Mouse (Mus musculus) hindbrain, postnatal 0 days (tissue): ENCODE results near the gene Akap7. TPM values are rescaled to one million over a fixed set of nuclear protein-coding genes. Genes with fewer than 3 reads are reported as not detected.

Experiments used
- ATAC-seq: fragments of 200-750 bp; cut with Nextera tagmentation; 2 replicates; pipeline ENCODE4 v1.8.0; 2017; ENCODE audit warnings: mild to moderate bottlenecking, moderate TSS enrichment, moderate library complexity
- DNase-seq: peaks from one replicate; pipeline ENCODE4 v3.0.0-alpha.2; 2015; ENCODE audit warnings: low spot score
- H3K27ac ChIP-seq: fragments of 300-500 bp; sonication (generic); 2 replicates; pipeline ENCODE4 v1.5.1; 2014; ENCODE audit warnings: mild to moderate bottlenecking
- H3K27me3 ChIP-seq: fragments of 300-500 bp; sonication (generic); 2 replicates; pipeline ENCODE4 v1.6.1; 2014; ENCODE audit warnings: low read length, mixed read lengths; ENCODE audit not compliant: insufficient read depth
- H3K36me3 ChIP-seq: fragments of 300-500 bp; sonication (generic); 2 replicates; pipeline ENCODE4 v1.6.1; 2014; ENCODE audit warnings: low read length, mixed read lengths; ENCODE audit not compliant: insufficient read depth
- H3K4me1 ChIP-seq: fragments of 300-500 bp; sonication (generic); 2 replicates; pipeline ENCODE4 v1.6.1; 2014; ENCODE audit warnings: antibody characterized with exemption, low read length, mixed read lengths; ENCODE audit not compliant: insufficient read depth
- H3K4me2 ChIP-seq: fragments of 300-500 bp; sonication (generic); 2 replicates; pipeline ENCODE4 v1.6.1; 2014; ENCODE audit warnings: low read depth, mild to moderate bottlenecking, low read length, moderate library complexity, mixed read lengths
- H3K4me3 ChIP-seq: fragments of 300-500 bp; sonication (generic); 2 replicates; pipeline ENCODE4 v1.5.1; 2014; ENCODE audit warnings: low read length
- H3K9ac ChIP-seq: fragments of 300-500 bp; sonication (generic); replicated peaks from 2 replicates; pipeline ENCODE4 v1.6.1; 2014; ENCODE audit warnings: mild to moderate bottlenecking, low read length, moderate library complexity, mixed read lengths
- H3K9me3 ChIP-seq: fragments of 300-500 bp; sonication (generic); 2 replicates; pipeline ENCODE4 v1.6.1; 2016; ENCODE audit warnings: low read length, mixed read lengths
- CTCF ChIP-seq: IDR thresholded peaks from 2 replicates; pipeline ENCODE4 v1.5.1; 2016; ENCODE audit warnings: antibody characterized with exemption, control low read depth, low read depth
- WGBS: fragments of 180-500 bp; shearing (Covaris S2); extraction: QIAGEN DNeasy Blood & Tissue Kit; methylation state at CpG from one replicate; pipeline ENCODE4 v1.1.7; 2014; 5-methylcytosine and 5-hydroxymethylcytosine counted together
- polyA plus RNA-seq: library from polyadenylated mRNA; unstranded; fragments of >200 nt; fragmentation: Nextera tagmentation; extraction: Ambion mirVana; gene quantifications from 2 replicates; pipeline ENCODE4 v1.2.1, GENCODE M21; 2015
- total RNA-seq: library from RNA; depleted of rRNA; stranded (reverse); fragments of >200 nt; gene quantifications from 2 replicates; pipeline ENCODE4 v1.2.3, GENCODE M21; 2014

The Akap7 gene
- total and polyA plus RNA-seq, 2 experiments from 2014 or later: 78.0 to 84.0 TPM

DNA sequence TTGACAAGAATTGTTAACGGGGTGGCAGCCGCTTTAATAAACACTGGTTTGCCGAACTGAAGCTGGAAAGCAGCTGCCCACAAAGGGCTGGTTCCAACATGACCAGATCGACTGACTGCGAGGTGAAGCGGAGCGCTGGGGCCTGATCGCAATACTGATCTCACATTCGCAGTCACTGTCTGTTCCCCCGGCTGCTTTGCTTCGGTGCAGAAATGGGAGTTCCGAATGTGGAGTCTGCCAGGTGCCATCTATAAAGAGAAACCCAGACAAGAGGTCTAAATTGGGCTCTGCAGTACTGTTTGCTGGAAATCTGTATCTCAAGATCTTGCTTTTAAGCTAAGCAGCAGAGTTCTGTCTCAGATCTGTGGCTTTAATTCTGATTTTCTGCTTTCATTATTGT, 161.8 kb downstream of the Akap7 start:
- H3K4me3 ChIP-seq: no peak overlapping the region
- no peak for TF ChIP-seq CTCF
- no peaks in the 10 kb centered on the region for H3K27me3 ChIP-seq
- no peak overlapping the region for H3K9ac ChIP-seq
- peak overlapping the region; percentile 36 for H3K27ac ChIP-seq
- 59% methylated on average over 12 of the region's 12 CpGs for WGBS
- ATAC-seq (peak; percentile 74), DNase-seq (peak; percentile 31)
- no peaks in the 10 kb centered on the region for H3K9me3 ChIP-seq
- H3K36me3 ChIP-seq: no peaks in the 10 kb centered on the region
- no peaks in the 10 kb centered on the region for H3K4me1 ChIP-seq
- peak overlapping the region; percentile 34 for H3K4me2 ChIP-seq

DNA sequence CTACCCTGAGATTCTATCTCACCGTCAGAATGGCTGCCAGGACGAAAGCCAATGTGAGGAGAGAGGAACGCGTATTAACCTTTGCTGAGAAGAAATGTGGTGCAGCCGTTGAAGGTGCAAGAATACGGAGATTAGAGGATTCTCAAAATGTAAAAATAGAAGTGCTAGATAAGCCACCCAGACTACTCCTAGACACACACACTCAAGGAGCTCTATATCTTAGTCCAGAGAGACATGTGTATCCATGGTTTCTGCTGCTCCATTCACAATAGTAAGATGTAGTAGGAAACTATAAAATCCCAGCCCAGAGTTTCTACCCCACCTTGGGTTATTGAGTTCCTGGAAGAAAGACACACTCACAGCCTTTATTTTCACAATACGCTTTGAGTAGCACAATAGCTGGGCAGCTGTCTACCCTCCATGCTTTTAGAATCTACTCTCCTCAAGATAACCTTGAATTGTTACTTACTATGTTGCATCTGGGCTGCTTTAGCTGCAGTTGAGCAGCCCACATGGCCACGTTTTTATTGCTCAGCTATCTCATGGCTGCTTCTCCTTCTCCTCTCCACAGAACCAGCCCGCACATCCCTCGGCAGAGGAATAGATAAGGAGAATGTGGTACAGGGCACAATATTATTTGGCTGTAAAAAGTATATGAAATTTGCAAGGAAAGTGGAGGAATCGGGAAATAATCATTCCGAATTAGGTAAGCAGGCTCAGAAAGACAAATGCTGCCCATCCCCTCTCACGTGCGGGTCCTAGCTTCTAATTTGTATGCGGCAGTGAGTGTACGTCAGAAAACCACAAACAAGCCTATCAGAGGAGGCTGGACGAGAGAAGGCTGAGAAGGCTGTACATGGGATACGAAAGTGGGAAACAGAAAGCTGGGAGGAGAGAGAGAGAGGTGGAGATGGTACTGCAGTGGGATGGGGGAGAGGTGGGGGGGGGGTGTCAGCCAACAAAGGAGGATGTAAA, 162.6 kb downstream of the Akap7 start:
- Histone ChIP-seq H3K9ac (no peak overlapping the region), H3K4me2 (peak overlapping the region; percentile 34), H3K27me3 (no peaks in the 10 kb centered on the region), H3K9me3 (no peaks in the 10 kb centered on the region), H3K36me3 (no peaks in the 10 kb centered on the region), H3K4me1 (no peaks in the 10 kb centered on the region), H3K4me3 (no peak overlapping the region), H3K27ac (peak overlapping the region; percentile 38)
- DNase-seq (peak; percentile 33), ATAC-seq (peak; percentile 82)
- TF ChIP-seq CTCF: no peak
- WGBS: 64% methylated on average over 18 of the region's 18 CpGs

DNA sequence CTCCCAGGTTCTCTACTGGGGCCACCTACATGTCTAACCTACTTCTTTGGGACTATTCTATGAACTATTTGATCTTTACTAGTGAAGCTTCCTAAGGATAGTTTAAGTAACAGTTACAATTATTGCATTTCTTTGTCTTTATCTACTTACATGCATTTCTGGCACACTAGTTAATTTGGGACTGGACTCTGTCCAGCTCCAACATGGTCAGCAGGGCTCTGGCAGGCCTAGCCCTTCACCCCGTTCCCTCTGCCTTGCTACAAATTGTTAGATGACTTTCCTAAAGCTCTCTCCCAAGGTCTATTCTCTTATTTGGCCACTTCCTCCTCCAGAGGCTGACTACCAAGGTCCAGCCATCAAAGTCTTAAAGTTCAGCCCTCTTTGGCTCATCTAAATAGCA, 165.9 kb downstream of the Akap7 start:
- no peaks in the 10 kb centered on the region for H3K36me3 ChIP-seq
- ATAC-seq: no peak
- no peaks in the 10 kb centered on the region for H3K4me1 ChIP-seq
- no peaks in the 10 kb centered on the region for H3K27me3 ChIP-seq
- no peak overlapping the region for H3K9ac ChIP-seq
- no peak overlapping the region for H3K27ac ChIP-seq
- H3K4me2 ChIP-seq: no peak overlapping the region
- H3K9me3 ChIP-seq: no peaks in the 10 kb centered on the region
- no peak for DNase-seq
- no peak for TF ChIP-seq CTCF
- 48% methylated on average over 1 of the region's 1 CpGs for WGBS
- H3K4me3 ChIP-seq: no peak overlapping the region

DNA sequence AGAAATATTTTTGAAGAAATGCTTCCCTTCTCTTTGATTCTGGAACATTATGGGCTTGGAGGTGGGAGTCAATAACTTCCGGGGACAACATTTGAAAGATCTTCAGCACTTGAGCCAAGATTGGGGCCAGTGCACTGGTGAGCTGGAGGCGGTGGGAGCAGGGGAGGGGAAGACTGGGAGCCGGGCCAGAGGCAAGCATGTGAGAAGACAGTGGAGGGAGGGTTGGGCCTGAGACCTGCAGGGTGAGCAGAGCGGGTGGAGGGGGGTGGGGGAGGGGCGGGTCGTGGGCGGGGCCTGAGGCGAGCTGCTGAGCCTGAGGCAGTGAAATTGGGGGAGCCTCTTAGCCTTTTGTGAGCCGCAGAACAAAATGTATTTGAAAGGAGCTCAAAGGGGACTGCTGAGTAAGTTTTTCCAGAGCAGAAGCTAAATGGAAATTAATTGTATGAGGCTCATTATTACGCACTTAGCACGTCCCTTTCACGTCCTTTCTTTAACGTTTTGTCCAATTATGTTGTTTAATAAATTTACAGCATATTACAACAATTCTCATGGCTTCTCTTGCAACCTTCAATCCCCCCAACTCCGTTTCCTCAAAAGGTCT, 167.4 kb downstream of the Akap7 start:
- Histone ChIP-seq H3K9me3 (no peaks in the 10 kb centered on the region), H3K4me2 (no peak overlapping the region), H3K36me3 (no peaks in the 10 kb centered on the region), H3K27ac (peak overlapping the region; percentile 0; the same call in 1 of the 2 replicates), H3K4me3 (no peak overlapping the region), H3K27me3 (no peaks in the 10 kb centered on the region), H3K9ac (no peak overlapping the region), H3K4me1 (no peaks in the 10 kb centered on the region)
- 14% methylated on average over 14 of the region's 14 CpGs for WGBS
- no peak for TF ChIP-seq CTCF
- peak; percentile 96 for ATAC-seq
- peak; percentile 71 for DNase-seq

DNA sequence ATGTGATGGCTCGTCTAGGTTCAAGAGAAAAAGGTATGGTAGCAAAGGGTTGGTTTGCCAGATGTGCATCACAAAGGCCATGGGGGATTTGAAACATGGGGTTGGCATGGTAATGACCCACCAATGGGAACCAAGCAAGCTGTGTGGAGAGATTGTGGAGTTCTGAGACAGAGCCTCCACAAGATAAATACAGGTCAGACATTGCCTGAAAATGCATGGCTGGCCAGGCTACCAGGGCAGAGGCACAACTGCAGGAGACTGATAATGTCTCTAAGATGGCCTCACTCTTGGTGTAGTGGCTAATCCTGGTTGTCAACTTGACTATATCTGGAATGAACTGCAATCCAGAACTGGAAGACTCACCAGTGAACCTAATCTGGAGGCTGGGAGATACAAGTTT, 174.1 kb downstream of the Akap7 start:
- no peaks in the 10 kb centered on the region for H3K36me3 ChIP-seq
- no peaks in the 10 kb centered on the region for H3K4me1 ChIP-seq
- no peak overlapping the region for H3K9ac ChIP-seq
- WGBS: 90% methylated on average over 1 of the region's 1 CpGs
- H3K4me2 ChIP-seq: no peak overlapping the region
- TF ChIP-seq CTCF: no peak
- no peak overlapping the region for H3K4me3 ChIP-seq
- H3K9me3 ChIP-seq: no peaks in the 10 kb centered on the region
- no peak for ATAC-seq
- no peaks in the 10 kb centered on the region for H3K27me3 ChIP-seq
- no peak overlapping the region for H3K27ac ChIP-seq
- no peak for DNase-seq

DNA sequence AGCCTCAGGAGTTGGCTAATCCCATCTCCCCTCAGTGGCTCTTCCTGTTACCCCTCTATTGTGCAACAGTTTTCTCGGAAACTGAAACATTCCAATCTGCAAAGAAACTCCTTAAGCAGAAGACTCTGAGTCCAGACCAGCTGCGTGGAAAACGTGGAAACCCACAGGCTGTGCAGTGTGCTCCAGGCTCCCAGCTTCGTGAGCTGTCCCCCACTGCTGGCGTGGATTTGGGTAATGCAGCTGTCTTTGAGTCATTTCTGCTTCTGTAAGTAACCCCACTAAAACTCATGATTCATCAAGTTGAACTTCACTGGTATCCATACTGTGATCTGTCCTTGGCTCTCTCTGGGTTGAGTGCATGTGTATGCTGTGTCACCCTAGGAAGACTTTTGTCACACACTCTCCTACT, 179.2 kb downstream of the Akap7 start:
- Histone ChIP-seq H3K27ac (no peak overlapping the region), H3K9ac (no peak overlapping the region), H3K9me3 (no peaks in the 10 kb centered on the region), H3K4me1 (no peaks in the 10 kb centered on the region), H3K4me2 (no peak overlapping the region), H3K4me3 (no peak overlapping the region), H3K36me3 (no peaks in the 10 kb centered on the region), H3K27me3 (no peaks in the 10 kb centered on the region)
- DNase-seq (no peak), ATAC-seq (no peak)
- 81% methylated on average over 5 of the region's 5 CpGs for WGBS
- TF ChIP-seq CTCF: no peak
